Mouse (Mus musculus) kidney, adult 2 months (tissue): ENCODE measurements at regions not wholly inside any gene's neighbourhood (a gene's known extent, or its start where the extent isn't known, plus 50 kb on each side); places are given as distances from the start of the nearest gene placed in this dataset.

Source experiments
- CTCF ChIP-seq: fragments of 200-500 bp; conservative IDR thresholded peaks from 2 replicates; pipeline ENCODE4 v1.5.1; 2011; ENCODE audit warnings: low read depth, mild to moderate bottlenecking, control low read depth, low read length, moderate library complexity, mixed read lengths; ENCODE audit not compliant: insufficient read depth, insufficient read length
- POLR2A ChIP-seq: fragments of 200-500 bp; IDR thresholded peaks from one replicate; pipeline ENCODE4 v1.6.1; 2011; ENCODE audit warnings: low read depth, low read length, control low read depth

- TF ChIP-seq CTCF (no peak), POLR2A (no peak)
Measured at GRCm38 (mm10) chr4:71259897-71260296, 497.9 kb downstream of the Gm11232 start.
